8 mouse cellular contexts compared by ENCODE assay signal in genomic region chr3:96105232-96105747, GRCm38 (mm10). TPM values are rescaled to one million over a fixed set of nuclear protein-coding genes. Genes with fewer than 3 reads are reported as not detected.
DNase-seq lines count a peak whose midpoint lies in the region; ATAC-seq and TF ChIP-seq lines count a peak whose summit lies in the region.

No protein-coding gene starts in this region.

- H3K27me3 ChIP-seq in heart, embryonic 10.5 days (ENCODE audit: insufficient read depth, poor library complexity, severe bottlenecking), result no peaks in the 10 kb centered on the region
- no peaks in the 10 kb centered on the region for H3K27me3 ChIP-seq in liver, embryonic 12.5 days (replicated peaks)
- H3K27me3 ChIP-seq in small intestine, adult 2 months (ENCODE audit: control insufficient read depth, insufficient read depth, low read length), result no peaks in the 10 kb centered on the region

- peak overlapping the region; percentile 95 for H3K4me2 ChIP-seq in liver, embryonic 12.5 days

- no peaks in the 10 kb centered on the region for H3K9me3 ChIP-seq in heart, embryonic 10.5 days
- H3K9me3 ChIP-seq in liver, embryonic 12.5 days (replicated peaks), result no peaks in the 10 kb centered on the region

- ATAC-seq in liver, embryonic 12.5 days, result peak; percentile 53

- intact Hi-C loops in left cerebral cortex, adult 2 months (cut with DNase I), result no loop called here

- H3K27ac ChIP-seq in left cerebral cortex, adult 2 months, result no peak overlapping the region; the same call in 1 of the 2 replicates
- H3K27ac ChIP-seq in bone marrow, adult 2 months (ENCODE audit: control insufficient read depth, insufficient read depth, low read depth, low read length, poor library complexity), result peak overlapping the region; percentile 93; the same call in 1 of the 2 replicates
- peak overlapping the region; percentile 97 for H3K27ac ChIP-seq in heart, embryonic 10.5 days
- peak overlapping the region; percentile 92 for H3K27ac ChIP-seq in liver, embryonic 12.5 days
- H3K27ac ChIP-seq in small intestine, adult 2 months (ENCODE audit: insufficient read depth, low read depth, low read length), result no peak overlapping the region; the same call in 1 of the 2 replicates

- TF ChIP-seq POLR2A in bone marrow, adult 2 months (IDR thresholded peaks at IDR 0.05; ENCODE audit: borderline replicate concordance, control insufficient read depth, low read depth, low read length), result no peak
- no peak for TF ChIP-seq POLR2A in small intestine, adult 2 months (IDR thresholded peaks at IDR 0.05; ENCODE audit: low read depth, low read length)

- WGBS in bone marrow, adult 2 months, result 2% methylated on average over 10 of the region's 10 CpGs
- WGBS in heart, embryonic 10.5 days, result 7% methylated on average over 10 of the region's 10 CpGs
- WGBS in liver, embryonic 12.5 days (ENCODE audit: insufficient replicate concordance), result 6% methylated on average over 10 of the region's 10 CpGs
- WGBS in small intestine, adult 2 months, result 22% methylated on average over 10 of the region's 10 CpGs

- H3K36me3 ChIP-seq in heart, embryonic 10.5 days, result peaks cover 5% of the 10 kb centered on the region; the same call in 1 of the 2 replicates
- H3K36me3 ChIP-seq in liver, embryonic 12.5 days, result peaks cover 3% of the 10 kb centered on the region; the same call in 1 of the 2 replicates
- peaks cover 1% of the 10 kb centered on the region; the same call in 1 of the 2 replicates for H3K36me3 ChIP-seq in small intestine, adult 2 months (ENCODE audit: control insufficient read depth, insufficient read depth, low read length)

- peak overlapping the region; percentile 95 for H3K9ac ChIP-seq in liver, embryonic 12.5 days

- no peak for TF ChIP-seq CTCF in left cerebral cortex, adult 2 months (IDR thresholded peaks at IDR 0.05)
- no peak for TF ChIP-seq CTCF in bone marrow, adult 2 months (IDR thresholded peaks at IDR 0.05; ENCODE audit: control insufficient read depth, insufficient read depth, low read length)
- no peak for TF ChIP-seq CTCF in small intestine, adult 2 months (IDR thresholded peaks at IDR 0.05; ENCODE audit: extremely low read depth, insufficient read length, insufficient replicate concordance, low read depth, low read length)

- peak overlapping the region; percentile 98 for H3K4me3 ChIP-seq in left cerebral cortex, adult 2 months
- peak overlapping the region; percentile 84 for H3K4me3 ChIP-seq in bone marrow, adult 2 months (replicated peaks; ENCODE audit: control insufficient read depth, low read depth, low read length)
- peak overlapping the region; percentile 91 for H3K4me3 ChIP-seq in heart, embryonic 10.5 days
- H3K4me3 ChIP-seq in liver, embryonic 12.5 days, result peak overlapping the region; percentile 93
- peak overlapping the region; percentile 87 for H3K4me3 ChIP-seq in small intestine, adult 2 months (ENCODE audit: low read depth, low read length)

- no peak for DNase-seq in left cerebral cortex, adult 2 months (ENCODE audit: extremely low spot score in 1 of 2, low spot score in 2 of 2)
- no peak for DNase-seq in left cerebral cortex, adult 8-10 months (ENCODE audit: low spot score in 2 of 2)
- no peak for DNase-seq in heart, embryonic 10.5 days (ENCODE audit: low spot score)
- no peak for DNase-seq in T-cell, adult 2 months (ENCODE audit: low spot score)
- DNase-seq in frontal cortex, postnatal 25 days (ENCODE audit: low spot score in 2 of 2), result no peak

- no peaks in the 10 kb centered on the region; the same call in 1 of the 2 replicates for H3K4me1 ChIP-seq in bone marrow, adult 2 months (ENCODE audit: control insufficient read depth, insufficient read depth, low read length)
- H3K4me1 ChIP-seq in heart, embryonic 10.5 days, result peaks cover 22% of the 10 kb centered on the region
- peaks cover 46% of the 10 kb centered on the region for H3K4me1 ChIP-seq in liver, embryonic 12.5 days
- H3K4me1 ChIP-seq in small intestine, adult 2 months (ENCODE audit: control insufficient read depth, insufficient read depth, insufficient read length, low read length), result peaks cover 1% of the 10 kb centered on the region; the same call in 1 of the 2 replicates

RNA-seq across cellular contexts. Expression of gene Otud7b, which starts 1.0 kb away (rescaled TPM):
- total RNA-seq in left cerebral cortex, adult 2 months (2021), result 10 to 100 TPM; 33.3 to 33.4 TPM
- total RNA-seq in left cerebral cortex, adult 8-10 months (2022), result 10 to 100 TPM; 33.4 to 40.7 (median 38.5) TPM
- polyA plus RNA-seq in bone marrow, adult 2 months (2011; ENCODE audit: insufficient read depth, insufficient read length, low replicate concordance, missing spikeins), result 14.6 and 22.2 TPM in 2 replicates
- 15.2 and 16.1 TPM in 2 replicates for polyA plus RNA-seq in heart, embryonic 10.5 days (2016; fragmentation: Nextera tagmentation; extraction: Ambion mirVana)
- 10.8 and 12.7 TPM in 2 replicates for polyA plus RNA-seq in liver, embryonic 12.5 days (2016; fragmentation: Nextera tagmentation; extraction: Ambion mirVana)
- 13.7 and 23.6 TPM in 2 replicates for polyA plus RNA-seq in small intestine, adult 2 months (2012; rRNA removed)

RNA-seq across cellular contexts. Expression of gene Vps45, which starts 47.0 kb away (rescaled TPM):
- total RNA-seq in left cerebral cortex, adult 2 months (2021), result 10 to 100 TPM; 38.3 to 45.9 TPM
- 10 to 100 TPM; 44.9 to 55.2 (median 50.3) TPM for total RNA-seq in left cerebral cortex, adult 8-10 months (2022)
- 11.8 and 20.1 TPM in 2 replicates for polyA plus RNA-seq in bone marrow, adult 2 months (2011; ENCODE audit: insufficient read depth, insufficient read length, low replicate concordance, missing spikeins)
- polyA plus RNA-seq in heart, embryonic 10.5 days (2016; fragmentation: Nextera tagmentation; extraction: Ambion mirVana), result 26.1 and 30.6 TPM in 2 replicates
- polyA plus RNA-seq in liver, embryonic 12.5 days (2016; fragmentation: Nextera tagmentation; extraction: Ambion mirVana), result 17.6 and 18.6 TPM in 2 replicates
- polyA plus RNA-seq in small intestine, adult 2 months (2012; rRNA removed), result 0.99 and 2.5 TPM in 2 replicates

RNA-seq across cellular contexts. Expression of gene Mtmr11, which starts 56.5 kb away (rescaled TPM):
- 1 to 10 TPM; 7.3 to 8.1 TPM for total RNA-seq in left cerebral cortex, adult 2 months (2021)
- total RNA-seq in left cerebral cortex, adult 8-10 months (2022), result 1 to 10 TPM; 5.8 to 8.4 (median 6.9) TPM
- polyA plus RNA-seq in bone marrow, adult 2 months (2011; ENCODE audit: insufficient read depth, insufficient read length, low replicate concordance, missing spikeins), result 6.3 and 10.1 TPM in 2 replicates
- polyA plus RNA-seq in heart, embryonic 10.5 days (2016; fragmentation: Nextera tagmentation; extraction: Ambion mirVana), result 6.0 and 10.5 TPM in 2 replicates
- polyA plus RNA-seq in liver, embryonic 12.5 days (2016; fragmentation: Nextera tagmentation; extraction: Ambion mirVana), result 2.4 and 3.9 TPM in 2 replicates
- polyA plus RNA-seq in small intestine, adult 2 months (2012; rRNA removed), result 5.0 and 64.6 TPM in 2 replicates

Comparison
In these comparisons a context has a peak if more than half of its experiments do, and no peak if none do; other contexts are left out.
1. H3K27ac ChIP-seq: peak in bone marrow, adult 2 months (single experiment), heart, embryonic 10.5 days (single experiment) and liver, embryonic 12.5 days (single experiment); none in left cerebral cortex, adult 2 months (single experiment) and small intestine, adult 2 months (single experiment).
2. Peak in every context shown above with its lines, with median percentiles within 50 percentile points of each other: H3K4me3 ChIP-seq.